Mouse (Mus musculus) heart, embryonic 14.5 days (tissue): ENCODE results near the gene Tspear. TPM values are rescaled to one million over a fixed set of nuclear protein-coding genes. Genes with fewer than 3 reads are reported as not detected.
"Not testable (repeated sequence)": the region's sequence is repeated elsewhere in the genome, so short reads cannot be mapped to it uniquely, and the experiment has no call there.

Experiments
- ATAC-seq: fragments of 200-750 bp; cut with Nextera tagmentation; 2 replicates; pipeline ENCODE4 v1.8.0; 2017; ENCODE audit warnings: low read depth, moderate TSS enrichment; ENCODE audit not compliant: insufficient number of reproducible peaks, insufficient read depth, low FRiP score
- H3K27ac ChIP-seq, 2 experiments: fragments of 200-500 bp in 1 of 2; fragments of 300-500 bp in 1 of 2; sonication (generic) in 1 of 2; replicated peaks in 1 of 2; 2 replicates each; pipeline ENCODE4 v1.5.1; 2012 to 2014; ENCODE audit warnings: low read depth in 2 of 2, low read length in 2 of 2, control low read depth in 1 of 2, mild to moderate bottlenecking in 1 of 2, mixed read lengths in 1 of 2; ENCODE audit not compliant: control insufficient read depth in 1 of 2, insufficient read depth in 1 of 2
- H3K27me3 ChIP-seq: fragments of 300-500 bp; sonication (generic); 2 replicates; pipeline ENCODE4 v1.6.1; 2014; ENCODE audit warnings: mild to moderate bottlenecking, low read length, control low read depth; ENCODE audit not compliant: control insufficient read depth, insufficient read depth
- H3K36me3 ChIP-seq: fragments of 300-500 bp; sonication (generic); 2 replicates; pipeline ENCODE4 v1.6.1; 2014; ENCODE audit warnings: mild to moderate bottlenecking, control low read depth, low read length, mixed read lengths; ENCODE audit not compliant: control insufficient read depth, insufficient read depth
- H3K4me1 ChIP-seq, 2 experiments: fragments of 200-500 bp in 1 of 2; fragments of 300-500 bp in 1 of 2; sonication (generic) in 1 of 2; 2 replicates each; pipeline ENCODE4 v1.6.1; 2012 to 2014; ENCODE audit warnings: low read length in 2 of 2, control low read depth in 1 of 2, mixed read lengths in 1 of 2; ENCODE audit not compliant: control insufficient read depth in 2 of 2, insufficient read depth in 2 of 2
- H3K4me2 ChIP-seq: fragments of 300-500 bp; sonication (generic); 2 replicates; pipeline ENCODE4 v1.6.1; 2014; ENCODE audit warnings: mild to moderate bottlenecking, low read length
- H3K4me3 ChIP-seq, 2 experiments: fragments of 200-500 bp in 1 of 2; fragments of 300-500 bp in 1 of 2; sonication (generic) in 1 of 2; 2 replicates each; pipeline ENCODE4 v1.5.1; 2012 to 2014; ENCODE audit warnings: low read length in 2 of 2, mild to moderate bottlenecking in 2 of 2, control low read depth in 1 of 2, low read depth in 1 of 2, moderate library complexity in 1 of 2; ENCODE audit not compliant: control insufficient read depth in 1 of 2, insufficient read depth in 1 of 2
- H3K9ac ChIP-seq: fragments of 300-500 bp; sonication (generic); 2 replicates; pipeline ENCODE4 v1.6.1; 2014; ENCODE audit warnings: mild to moderate bottlenecking, low read length
- H3K9me3 ChIP-seq: fragments of 300-500 bp; sonication (generic); 2 replicates; pipeline ENCODE4 v1.6.1; 2016; ENCODE audit warnings: low read length, control low read depth; ENCODE audit not compliant: control insufficient read depth
- WGBS: fragments of 180-500 bp; shearing (Covaris S2); extraction: QIAGEN DNeasy Blood & Tissue Kit; methylation state at CpG from one replicate; pipeline ENCODE4 v1.1.7; 2014; 5-methylcytosine and 5-hydroxymethylcytosine counted together
- polyA plus RNA-seq: library from polyadenylated mRNA; unstranded; fragments of >200 nt; fragmentation: Nextera tagmentation; extraction: Ambion mirVana; gene quantifications from 2 replicates; pipeline ENCODE4 v1.2.1, GENCODE M21; 2014

Gene Tspear
- polyA plus RNA-seq, 1 experiment from 2014 or later: 0.09 TPM

- not testable (repeated sequence) for H3K27ac ChIP-seq, ATAC-seq, H3K27me3 ChIP-seq, H3K4me1 ChIP-seq, H3K4me2 ChIP-seq, H3K4me3 ChIP-seq, H3K9me3 ChIP-seq, H3K36me3 ChIP-seq, H3K9ac ChIP-seq
Observed at GRCm38 (mm10) chr10:77711157-77711556, 24.8 kb downstream of the Tspear start, which contains the start of gene Gm10024. Gm10024 (plus strand) TSS chr10:77711457.

GRCm38 (mm10) chr10:77713734-77714133 is 27.4 kb downstream of the Tspear start:
- Histone ChIP-seq H3K36me3 (no peaks in the 10 kb centered on the region), H3K4me1 (no peaks in the 10 kb centered on the region), H3K9me3 (peaks cover 4% of the 10 kb centered on the region; the same call in 1 of the 2 replicates), H3K27me3 (no peaks in the 10 kb centered on the region), H3K4me2 (no peak overlapping the region), H3K9ac (no peak overlapping the region), H3K27ac (no peak overlapping the region), H3K4me3 (no peak overlapping the region)
- 58% methylated on average over 4 of the region's 4 CpGs for WGBS
- ATAC-seq: no peak

GRCm38 (mm10) chr10:77715507-77715906 is 29.1 kb downstream of the Tspear start, which contains the start of gene Gm10142:
Gm10142 (plus strand) TSS chr10:77715807.
- Histone ChIP-seq H3K9me3 (peaks cover 4% of the 10 kb centered on the region; the same call in 1 of the 2 replicates), H3K4me2 (no peak within 1 kb of the TSS), H3K36me3 (no peaks in the 10 kb centered on the region), H3K27me3 (no peaks in the 10 kb centered on the region), H3K4me3 (no peak within 1 kb of the TSS), H3K4me1 (no peaks in the 10 kb centered on the region), H3K9ac (no peak within 1 kb of the TSS), H3K27ac (no peak within 1 kb of the TSS)
- WGBS: 70% methylated on average over 1 of the region's 1 CpGs
- ATAC-seq: no peak

- 80% methylated on average over 1 of the region's 1 CpGs for WGBS
Observed at GRCm38 (mm10) chr10:77720299-77720698, 33.9 kb downstream of the Tspear start, which contains the start of gene Krtap12-1. Krtap12-1 (plus strand) TSS chr10:77720599.

GRCm38 (mm10) chr10:77724855-77725254 is 38.5 kb downstream of the Tspear start:
- Histone ChIP-seq H3K4me3 (no peak overlapping the region), H3K9ac (no peak overlapping the region), H3K27ac (no peak overlapping the region), H3K27me3 (no peaks in the 10 kb centered on the region), H3K36me3 (no peaks in the 10 kb centered on the region), H3K4me1 (no peaks in the 10 kb centered on the region), H3K9me3 (no peaks in the 10 kb centered on the region), H3K4me2 (no peak overlapping the region)
- ATAC-seq: no peak
- WGBS: 68% methylated on average over 8 of the region's 8 CpGs

More at GRCm38 (mm10) chr10:77720299-77720698, 33.9 kb downstream of the Tspear start, which contains the start of gene Krtap12-1:
- not testable (repeated sequence) for H3K4me2 ChIP-seq, H3K27ac ChIP-seq, H3K4me1 ChIP-seq, H3K9me3 ChIP-seq, H3K4me3 ChIP-seq, H3K27me3 ChIP-seq, ATAC-seq, H3K9ac ChIP-seq, H3K36me3 ChIP-seq

- no peaks in the 10 kb centered on the region for H3K27me3 ChIP-seq
- H3K4me1 ChIP-seq: no peaks in the 10 kb centered on the region
- H3K4me3 ChIP-seq: no peak within 1 kb of the TSS
- WGBS: 28% methylated on average over 3 of the region's 3 CpGs
- H3K36me3 ChIP-seq: no peaks in the 10 kb centered on the region
- H3K9me3 ChIP-seq: no peaks in the 10 kb centered on the region
- no peak within 1 kb of the TSS for H3K9ac ChIP-seq
- H3K27ac ChIP-seq: no peak within 1 kb of the TSS
- H3K4me2 ChIP-seq: no peak within 1 kb of the TSS
- ATAC-seq: no peak
Observed at GRCm38 (mm10) chr10:77726186-77726585, 39.8 kb downstream of the Tspear start, which contains the start of gene Gm10100. Gm10100 (plus strand) TSS chr10:77726486.

- Histone ChIP-seq H3K9me3 (no peaks in the 10 kb centered on the region), H3K27ac (no peak overlapping the region), H3K36me3 (no peaks in the 10 kb centered on the region), H3K4me3 (no peak overlapping the region), H3K27me3 (no peaks in the 10 kb centered on the region), H3K9ac (no peak overlapping the region), H3K4me2 (no peak overlapping the region), H3K4me1 (no peaks in the 10 kb centered on the region)
- 59% methylated on average over 4 of the region's 4 CpGs for WGBS
- no peak for ATAC-seq
Observed at GRCm38 (mm10) chr10:77728280-77728679, 41.9 kb downstream of the Tspear start.

GRCm38 (mm10) chr10:77729241-77729640 is 42.9 kb downstream of the Tspear start:
- no peaks in the 10 kb centered on the region for H3K4me1 ChIP-seq
- H3K27me3 ChIP-seq: no peaks in the 10 kb centered on the region
- H3K9ac ChIP-seq: no peak overlapping the region
- H3K4me3 ChIP-seq: no peak overlapping the region
- H3K4me2 ChIP-seq: no peak overlapping the region
- H3K36me3 ChIP-seq: no peaks in the 10 kb centered on the region
- 52% methylated on average over 4 of the region's 4 CpGs for WGBS
- ATAC-seq: no peak
- H3K27ac ChIP-seq: no peak overlapping the region
- H3K9me3 ChIP-seq: no peaks in the 10 kb centered on the region
